Mouse (Mus musculus): Measurements from ENCODE around the gene Zic1.

GRCm38 (mm10) chr9:91401471-91401870 is 35.9 kb upstream of the Zic1 start:
- TF ChIP-seq POLR2A (IDR thresholded peaks at IDR 0.05; ENCODE audit: borderline replicate concordance, extremely low read depth, low read depth, low read length) = no peak
- no peak for TF ChIP-seq CTCF (IDR thresholded peaks at IDR 0.05; ENCODE audit: insufficient read depth, low read length)
